7 mouse cellular contexts compared by ENCODE assay signal in genomic region chr16:90322850-90323528, GRCm38 (mm10). TPM values are rescaled to one million over a fixed set of nuclear protein-coding genes. Genes with fewer than 3 reads are reported as not detected.
A peak's percentile ranks its signal among the peaks of the same experiment; 100 is the strongest.
DNase-seq lines count a peak whose midpoint lies in the region; ATAC-seq and TF ChIP-seq lines count a peak whose summit lies in the region.

No protein-coding gene starts in this region.

- no peak overlapping the region for H3K4me3 ChIP-seq in cortical plate, adult 2 months (ENCODE audit: insufficient read depth, low read length)
- H3K4me3 ChIP-seq in intestine, embryonic 16.5 days (ENCODE audit: low read length), result no peak overlapping the region
- H3K4me3 ChIP-seq in midbrain, embryonic 12.5 days, result no peak overlapping the region

- no peaks in the 10 kb centered on the region for H3K27me3 ChIP-seq in intestine, embryonic 16.5 days (replicated peaks; ENCODE audit: control insufficient read depth, insufficient read depth, low read length)
- no peaks in the 10 kb centered on the region for H3K27me3 ChIP-seq in midbrain, embryonic 12.5 days

- no peaks in the 10 kb centered on the region for H3K4me1 ChIP-seq in cortical plate, adult 2 months (ENCODE audit: control insufficient read depth, insufficient read depth, low read length)
- H3K4me1 ChIP-seq in intestine, embryonic 16.5 days (ENCODE audit: control insufficient read depth, insufficient read depth, low read length), result no peaks in the 10 kb centered on the region
- no peaks in the 10 kb centered on the region for H3K4me1 ChIP-seq in midbrain, embryonic 12.5 days

- ATAC-seq in intestine, embryonic 16.5 days, result peak; percentile 69
- peak; percentile 65 for ATAC-seq in midbrain, embryonic 12.5 days (ENCODE audit: low FRiP score, low read depth)

- intact Hi-C loops in left cerebral cortex, postnatal 14 days (cut with DNase I), result loop anchor here (2.0 to 10.0 kb wide), 2 partner anchors 390 to 602 kb away; no protein-coding TSS in a partner anchor

- 27% methylated on average over 8 of the region's 8 CpGs for whole genome bisulfite sequencing in intestine, embryonic 16.5 days
- 29% methylated on average over 8 of the region's 8 CpGs for WGBS in midbrain, embryonic 12.5 days

- no peaks in the 10 kb centered on the region for H3K36me3 ChIP-seq in intestine, embryonic 16.5 days (ENCODE audit: control insufficient read depth, insufficient read depth, low read length)
- no peaks in the 10 kb centered on the region for H3K36me3 ChIP-seq in midbrain, embryonic 12.5 days

- no peak overlapping the region for H3K9ac ChIP-seq in intestine, embryonic 16.5 days (ENCODE audit: low read depth, low read length)
- H3K9ac ChIP-seq in midbrain, embryonic 12.5 days (replicated peaks), result no peak overlapping the region

- no peak overlapping the region for H3K4me2 ChIP-seq in intestine, embryonic 16.5 days (ENCODE audit: low read depth, low read length)
- H3K4me2 ChIP-seq in midbrain, embryonic 12.5 days (replicated peaks), result no peak overlapping the region

- peak; percentile 82 to 94 for DNase-seq in adrenal gland, adult (ENCODE audit: inconsistent age in 2 of 2, low spot score in 1 of 2)
- DNase-seq in gastrocnemius, postnatal 10 days, result peak; percentile 94
- peak; percentile 87 to 92 for DNase-seq in left cerebral cortex, postnatal 14 days (ENCODE audit: low spot score in 2 of 2)
- peak; percentile 50 for DNase-seq in skeletal muscle tissue, adult 2 months (ENCODE audit: low read depth, low spot score)

- peak; percentile 94 for TF ChIP-seq CTCF in cortical plate, adult 2 months (IDR thresholded peaks at IDR 0.05; ENCODE audit: extremely low read depth, insufficient read depth, low read length)

- no peak overlapping the region for H3K27ac ChIP-seq in cortical plate, adult 2 months (ENCODE audit: insufficient read depth, low read length)
- no peak overlapping the region for H3K27ac ChIP-seq in intestine, embryonic 16.5 days (ENCODE audit: low read length)
- H3K27ac ChIP-seq in midbrain, embryonic 12.5 days (replicated peaks), result no peak overlapping the region

- TF ChIP-seq POLR2A in cortical plate, adult 2 months (IDR thresholded peaks at IDR 0.05; ENCODE audit: extremely low read depth, insufficient read depth, low read length), result no peak

- no peaks in the 10 kb centered on the region for H3K9me3 ChIP-seq in intestine, embryonic 16.5 days (ENCODE audit: control insufficient read depth, low read length)
- H3K9me3 ChIP-seq in midbrain, embryonic 12.5 days, result no peaks in the 10 kb centered on the region

RNA-seq across cellular contexts. Expression of gene Scaf4, which starts 38.7 kb away (rescaled TPM):
- 40.1 and 42.1 TPM in 2 replicates for polyA plus RNA-seq in cortical plate, adult 2 months (2012; rRNA removed)
- 10 to 100 TPM; 20.0 to 24.8 TPM for total RNA-seq in gastrocnemius, postnatal 10 days (2021)
- polyA plus RNA-seq in intestine, embryonic 16.5 days (2015; fragmentation: Nextera tagmentation; extraction: Ambion mirVana), result 15.4 and 18.1 TPM in 2 replicates
- 10 to 100 TPM; 39.6 to 40.8 TPM for total RNA-seq in left cerebral cortex, postnatal 14 days (2021)
- polyA plus RNA-seq in midbrain, embryonic 12.5 days (2016; fragmentation: Nextera tagmentation; extraction: Ambion mirVana), result 39.8 and 43.8 TPM in 2 replicates
